Mouse (Mus musculus) embryonic facial prominence, embryonic 10.5 days (tissue): ENCODE measurements around the gene Bckdha. TPM values are rescaled to one million over a fixed set of nuclear protein-coding genes. Genes with fewer than 3 reads are reported as not detected.
A peak's percentile ranks its signal among the peaks of the same experiment; 100 is the strongest.

Experiments used
- DNase-seq: peaks from one replicate; pipeline ENCODE4 v3.0.0-alpha.2; 2017; ENCODE audit warnings: low spot score
- H3K27ac ChIP-seq: fragments of 300-500 bp; sonication (generic); replicated peaks from 2 replicates; pipeline ENCODE4 v1.5.1; 2016; ENCODE audit warnings: mild to moderate bottlenecking
- H3K27me3 ChIP-seq: fragments of 300-500 bp; sonication (generic); replicated peaks from 2 replicates; pipeline ENCODE4 v1.6.1; 2016; ENCODE audit warnings: low read depth, mild to moderate bottlenecking; ENCODE audit not compliant: poor library complexity, severe bottlenecking
- H3K36me3 ChIP-seq: fragments of 300-500 bp; sonication (generic); replicated peaks from 2 replicates; pipeline ENCODE4 v1.6.1; 2016; ENCODE audit warnings: mild to moderate bottlenecking, moderate library complexity
- H3K4me1 ChIP-seq: fragments of 300-500 bp; sonication (generic); 2 replicates; pipeline ENCODE4 v1.6.1; 2016
- H3K4me3 ChIP-seq: fragments of 300-500 bp; sonication (generic); 2 replicates; pipeline ENCODE4 v1.5.1; 2016; ENCODE audit warnings: mild to moderate bottlenecking, moderate library complexity
- H3K9me3 ChIP-seq: fragments of 300-500 bp; sonication (generic); 2 replicates; pipeline ENCODE4 v1.6.1; 2016; ENCODE audit warnings: mild to moderate bottlenecking
- WGBS: fragments of 180-500 bp; shearing (Covaris S2); methylation state at CpG from one replicate; pipeline ENCODE4 v1.1.7; 2016; 5-methylcytosine and 5-hydroxymethylcytosine counted together
- polyA plus RNA-seq: library from polyadenylated mRNA; unstranded; fragments of >200 nt; fragmentation: Nextera tagmentation; extraction: Ambion mirVana; gene quantifications from 2 replicates; pipeline ENCODE4 v1.2.1, GENCODE M21; 2016

Bckdha gene
- 54.9 and 59.2 TPM in 2 replicates for polyA plus RNA-seq

DNA sequence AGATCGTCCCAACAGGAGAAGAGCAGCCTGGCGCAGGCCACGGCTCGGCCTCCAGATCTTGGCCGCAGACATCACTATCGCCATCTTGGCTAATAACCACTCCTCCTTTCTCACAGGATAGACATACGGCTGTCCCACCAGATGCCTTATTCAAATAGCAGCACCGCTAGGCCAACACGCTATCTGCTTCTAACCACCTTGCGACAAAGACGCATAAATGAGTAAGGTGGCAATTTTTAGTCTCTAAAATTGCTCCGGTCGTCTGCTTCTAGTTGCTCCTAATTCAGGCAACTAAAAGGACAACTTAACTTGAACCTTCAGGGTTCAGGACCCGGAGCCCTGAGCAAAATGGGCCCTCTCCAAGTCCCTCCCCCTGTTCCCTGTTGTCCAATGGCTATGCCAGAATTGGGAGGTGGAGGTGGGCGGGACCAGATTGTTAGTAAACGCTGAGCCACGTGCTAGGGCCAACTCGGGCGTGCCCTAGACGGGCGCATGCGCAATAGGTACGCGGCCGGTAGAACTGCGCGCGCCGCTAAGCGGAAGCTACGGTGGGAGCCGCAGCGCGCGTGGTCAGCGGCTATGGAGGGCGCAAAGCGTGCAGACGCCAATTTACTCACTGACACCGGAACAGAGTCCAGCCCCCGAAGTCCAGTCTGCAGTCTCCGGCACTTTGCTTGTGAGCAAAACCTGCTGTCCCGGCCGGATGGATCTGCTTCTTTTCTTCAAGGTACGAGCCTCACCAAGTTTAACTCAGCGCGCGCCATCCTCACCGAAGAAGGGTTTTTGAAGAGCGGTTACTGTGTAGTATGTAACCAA, at the start of gene Bckdha, which contains the start of gene Exosc5:
TSS of gene Bckdha (minus strand) at position 325 of the 816 bp plus-strand sequence.
TSS of gene Exosc5 (plus strand) at position 508 of the 816 bp plus-strand sequence.
- Histone ChIP-seq H3K36me3 (peaks cover 27% of the 10 kb centered on the region), H3K27ac (peak within 1 kb of the TSS; percentile 93), H3K27me3 (no peaks in the 10 kb centered on the region), H3K9me3 (no peaks in the 10 kb centered on the region), H3K4me1 (peaks cover 24% of the 10 kb centered on the region), H3K4me3 (peak within 1 kb of the TSS; percentile 77)
- DNase-seq, result peak; percentile 99
- under 1% methylated on average over 50 of the region's 50 CpGs for WGBS

DNA sequence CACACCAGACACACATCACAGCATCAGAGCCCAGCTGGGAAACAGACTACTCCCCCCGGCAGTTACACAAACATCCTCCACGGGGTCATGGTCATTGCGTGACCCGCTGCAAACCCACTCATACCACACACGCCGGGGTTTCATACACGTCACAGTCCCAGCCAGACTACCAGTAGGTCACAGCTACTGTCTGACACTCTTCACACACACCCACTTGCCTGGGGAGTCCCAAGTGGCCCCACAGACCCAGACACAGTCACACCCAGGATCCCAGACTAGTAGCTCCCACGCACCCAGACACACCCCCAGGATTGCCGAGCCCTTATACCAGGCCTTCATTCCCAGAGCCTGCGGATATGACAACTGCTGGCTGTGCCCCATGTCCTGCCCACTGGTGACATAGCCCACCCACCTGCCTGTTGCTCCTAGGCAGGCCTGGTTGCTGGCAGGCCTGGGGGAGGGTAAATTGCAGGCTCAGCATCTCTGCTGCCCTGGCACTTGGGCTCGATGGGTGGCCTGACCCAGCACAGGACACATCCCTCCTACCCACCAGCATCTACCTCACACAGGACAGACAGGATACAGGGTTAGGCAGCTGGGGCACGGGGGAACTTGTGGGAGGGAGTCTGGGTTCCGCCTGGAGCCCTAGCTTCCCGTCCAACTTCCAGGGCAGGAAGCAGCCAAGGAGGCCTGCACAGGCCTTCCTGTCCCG, 49.0 kb upstream of the Bckdha start:
- H3K4me3 ChIP-seq, result 0 out of 2 replicates have a peak overlapping the region, but pooled peaks have one; percentile 8
- H3K27ac ChIP-seq, result peak overlapping the region; percentile 72
- no peak for DNase-seq
- H3K9me3 ChIP-seq, result no peaks in the 10 kb centered on the region
- H3K27me3 ChIP-seq, result peaks cover 30% of the 10 kb centered on the region
- H3K4me1 ChIP-seq, result peaks cover 80% of the 10 kb centered on the region
- H3K36me3 ChIP-seq, result peaks cover 9% of the 10 kb centered on the region
- 51% methylated on average over 15 of the region's 15 CpGs for WGBS

DNA sequence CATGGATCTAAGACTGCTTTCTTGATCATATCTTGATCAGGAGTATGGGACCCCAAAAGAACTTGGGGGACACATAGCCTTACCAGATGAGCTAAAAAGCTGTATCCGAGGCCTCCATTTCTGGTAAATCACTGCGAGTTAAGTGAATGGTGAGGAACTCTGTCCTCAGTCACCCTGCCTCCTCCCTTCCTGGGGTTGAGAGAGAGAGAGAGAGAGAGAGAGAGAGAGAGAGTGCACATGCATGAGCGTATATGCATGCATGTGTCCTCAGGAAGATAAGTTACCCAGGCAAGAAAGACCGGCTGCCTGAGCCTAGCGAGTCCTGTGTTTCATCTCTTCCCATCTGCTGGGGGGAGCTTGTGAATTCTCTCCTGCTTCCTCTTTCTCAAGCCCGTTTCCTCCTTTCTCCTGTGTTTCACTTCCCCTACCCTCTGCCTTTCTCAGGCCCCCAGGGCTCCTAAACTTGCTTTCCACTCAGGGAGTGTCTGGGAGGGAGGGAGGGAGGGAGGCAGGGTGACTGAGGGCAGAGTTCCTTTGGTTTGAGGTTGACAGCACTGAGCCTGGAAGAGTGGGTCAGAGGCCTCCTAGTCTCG, 47.9 kb upstream of the Bckdha start:
- WGBS, result 52% methylated on average over 7 of the region's 7 CpGs
- Histone ChIP-seq H3K36me3 (0 out of 2 replicates have a peak, but pooled peaks cover 1% of the 10 kb centered on the region), H3K9me3 (peaks cover 7% of the 10 kb centered on the region), H3K4me1 (peaks cover 69% of the 10 kb centered on the region), H3K27ac (no peak overlapping the region), H3K27me3 (peaks cover 30% of the 10 kb centered on the region), H3K4me3 (no peak overlapping the region)
- DNase-seq, result no peak

DNA sequence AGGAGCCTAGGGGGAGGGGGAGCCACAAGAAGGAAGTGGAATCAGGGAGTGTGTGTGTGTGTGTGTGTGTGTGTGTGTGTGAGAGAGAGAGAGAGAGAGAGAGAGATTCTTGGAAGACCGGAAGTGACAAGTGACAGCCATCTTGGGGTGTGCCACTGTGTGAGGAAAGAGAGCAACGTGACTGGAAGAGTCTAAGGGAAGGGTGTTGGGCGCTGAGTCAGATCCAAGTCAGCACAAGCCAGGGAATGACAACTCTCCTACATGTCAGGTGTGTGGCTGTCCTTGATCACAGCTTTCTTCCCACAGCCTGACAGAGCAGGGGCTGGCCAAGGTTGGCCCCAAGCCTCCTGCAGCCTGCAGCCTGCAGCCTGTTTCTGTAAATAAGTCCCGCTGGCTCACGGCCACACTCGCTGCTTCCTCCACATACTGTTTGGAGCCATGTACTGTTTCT, 47.0 kb upstream of the Bckdha start:
- H3K27me3 ChIP-seq, result peaks cover 30% of the 10 kb centered on the region
- DNase-seq, result no peak
- H3K9me3 ChIP-seq, result peaks cover 16% of the 10 kb centered on the region
- no peak overlapping the region for H3K4me3 ChIP-seq
- H3K27ac ChIP-seq, result no peak overlapping the region; the same call in 1 of the 2 replicates
- peaks cover 61% of the 10 kb centered on the region for H3K4me1 ChIP-seq
- WGBS, result 63% methylated on average over 6 of the region's 6 CpGs
- no peaks in the 10 kb centered on the region for H3K36me3 ChIP-seq

DNA sequence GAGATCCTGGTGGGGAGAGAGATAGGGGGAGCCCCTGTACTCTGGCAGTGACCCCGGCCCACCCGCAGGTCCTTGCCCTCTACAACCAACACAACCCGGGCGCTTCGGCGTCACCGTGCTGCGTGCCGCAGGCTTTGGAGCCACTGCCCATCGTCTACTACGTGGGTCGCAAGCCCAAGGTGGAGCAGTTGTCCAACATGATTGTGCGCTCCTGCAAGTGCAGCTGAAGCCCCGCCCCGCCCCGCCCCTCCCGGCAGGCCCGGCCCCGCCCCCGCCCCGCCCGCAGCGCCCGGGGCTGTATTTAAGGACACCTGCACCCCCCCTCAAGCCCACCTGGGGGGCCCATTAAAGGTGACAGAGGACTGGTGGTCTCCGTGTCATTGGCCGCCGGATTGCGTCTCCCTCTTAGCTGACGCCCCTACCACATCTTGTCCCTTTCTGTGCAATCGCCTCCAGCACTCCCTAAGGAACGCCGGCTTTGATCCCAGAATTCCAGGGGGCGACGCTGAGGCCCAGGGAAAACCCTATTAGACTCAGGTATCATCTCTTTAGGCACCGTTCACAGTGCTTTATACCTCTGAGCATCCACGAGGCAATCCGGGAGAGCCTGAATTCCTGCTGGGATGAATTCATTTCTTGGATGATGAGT, 46.1 kb upstream of the Bckdha start:
- peaks cover 30% of the 10 kb centered on the region for H3K27me3 ChIP-seq
- H3K4me3 ChIP-seq, result peak overlapping the region; percentile 57
- H3K9me3 ChIP-seq, result peaks cover 21% of the 10 kb centered on the region
- peak overlapping the region; percentile 48; the same call in 1 of the 2 replicates for H3K27ac ChIP-seq
- peak; percentile 60 for DNase-seq
- WGBS, result 3% methylated on average over 37 of the region's 37 CpGs
- peaks cover 51% of the 10 kb centered on the region for H3K4me1 ChIP-seq
- H3K36me3 ChIP-seq, result no peaks in the 10 kb centered on the region

DNA sequence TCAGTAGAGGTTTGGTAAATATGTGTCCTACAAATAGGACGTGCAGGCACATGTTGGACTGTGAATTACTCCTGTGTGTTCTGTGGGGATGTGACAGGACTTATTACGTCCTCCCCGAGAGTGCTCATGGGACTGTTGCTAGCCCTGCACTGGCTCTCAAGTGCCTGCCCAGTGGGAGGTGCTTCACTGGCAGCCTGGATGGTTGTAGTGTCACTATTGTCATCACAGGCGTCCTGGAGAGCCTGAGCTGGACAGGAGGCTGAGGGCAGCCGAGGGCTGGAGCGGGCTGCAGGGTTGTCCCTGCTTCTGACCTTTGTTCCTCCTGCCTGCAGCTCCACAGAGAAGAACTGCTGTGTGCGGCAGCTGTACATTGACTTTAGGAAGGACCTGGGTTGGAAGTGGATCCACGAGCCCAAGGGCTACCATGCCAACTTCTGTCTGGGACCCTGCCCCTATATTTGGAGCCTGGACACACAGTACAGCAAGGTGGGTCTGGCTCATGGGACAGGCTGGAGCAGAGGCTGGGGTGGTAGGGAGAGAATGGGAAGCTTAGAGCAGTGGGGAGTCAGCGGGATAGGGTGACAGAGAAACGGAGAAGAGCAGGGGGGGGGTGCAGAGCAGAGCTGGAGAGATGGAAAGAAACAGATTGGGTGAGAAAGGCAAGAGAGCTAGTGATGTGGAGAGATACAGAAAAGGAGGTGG, 45.2 kb upstream of the Bckdha start:
- H3K27me3 ChIP-seq, result peaks cover 30% of the 10 kb centered on the region
- peaks cover 21% of the 10 kb centered on the region for H3K9me3 ChIP-seq
- H3K4me1 ChIP-seq, result peaks cover 47% of the 10 kb centered on the region
- no peak overlapping the region for H3K27ac ChIP-seq
- no peak for DNase-seq
- H3K4me3 ChIP-seq, result peak overlapping the region; percentile 57
- 20% methylated on average over 10 of the region's 10 CpGs for WGBS
- no peaks in the 10 kb centered on the region for H3K36me3 ChIP-seq

DNA sequence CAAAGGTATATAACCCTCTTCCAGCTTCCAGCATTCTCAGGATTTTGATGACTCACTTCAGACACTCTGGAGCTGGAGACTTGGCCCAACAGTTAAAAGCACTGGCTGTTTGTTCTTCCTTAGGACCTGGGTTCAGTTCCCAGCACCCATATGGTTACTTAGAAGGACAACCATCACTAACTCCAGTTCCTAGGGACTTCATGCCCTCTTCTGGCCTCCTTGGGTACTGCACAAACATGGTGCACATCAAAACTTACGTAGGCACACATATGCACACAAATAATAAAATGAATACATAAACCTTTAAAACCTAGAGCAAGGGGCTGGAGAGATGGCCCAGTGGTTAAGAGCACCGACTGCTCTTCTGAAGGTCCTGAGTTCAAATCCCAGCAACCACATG, 43.6 kb upstream of the Bckdha start:
- H3K27me3 ChIP-seq, result peaks cover 30% of the 10 kb centered on the region
- DNase-seq, result no peak
- H3K36me3 ChIP-seq, result no peaks in the 10 kb centered on the region
- no peak overlapping the region for H3K4me3 ChIP-seq
- H3K4me1 ChIP-seq, result peaks cover 34% of the 10 kb centered on the region
- H3K27ac ChIP-seq, result no peak overlapping the region
- WGBS, result 90% methylated on average over 2 of the region's 2 CpGs
- peaks cover 21% of the 10 kb centered on the region for H3K9me3 ChIP-seq

DNA sequence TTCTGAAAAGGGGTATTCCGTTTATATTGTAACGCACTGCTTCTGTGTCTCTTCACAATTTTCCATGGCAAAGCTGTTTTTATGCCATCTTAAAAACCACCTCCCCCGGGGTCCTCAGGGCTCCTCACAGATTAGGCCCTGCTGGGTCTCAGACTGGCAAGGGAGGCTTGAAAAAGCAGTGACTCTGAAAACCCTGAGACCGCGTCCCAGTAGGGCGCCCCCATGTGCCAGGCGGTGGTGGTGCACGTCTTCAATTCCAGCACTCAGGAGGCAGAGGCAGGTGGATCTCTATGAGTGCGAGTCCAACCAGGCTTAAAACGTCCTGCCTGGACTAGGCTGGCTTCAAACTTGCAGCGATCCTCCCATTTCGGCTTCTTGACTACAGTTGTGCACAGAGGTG, 42.0 kb upstream of the Bckdha start:
- 73% methylated on average over 12 of the region's 12 CpGs for WGBS
- Histone ChIP-seq H3K36me3 (no peaks in the 10 kb centered on the region), H3K27ac (no peak overlapping the region), H3K4me3 (no peak overlapping the region), H3K4me1 (peaks cover 21% of the 10 kb centered on the region), H3K27me3 (peaks cover 29% of the 10 kb centered on the region), H3K9me3 (peaks cover 21% of the 10 kb centered on the region)
- no peak for DNase-seq

DNA sequence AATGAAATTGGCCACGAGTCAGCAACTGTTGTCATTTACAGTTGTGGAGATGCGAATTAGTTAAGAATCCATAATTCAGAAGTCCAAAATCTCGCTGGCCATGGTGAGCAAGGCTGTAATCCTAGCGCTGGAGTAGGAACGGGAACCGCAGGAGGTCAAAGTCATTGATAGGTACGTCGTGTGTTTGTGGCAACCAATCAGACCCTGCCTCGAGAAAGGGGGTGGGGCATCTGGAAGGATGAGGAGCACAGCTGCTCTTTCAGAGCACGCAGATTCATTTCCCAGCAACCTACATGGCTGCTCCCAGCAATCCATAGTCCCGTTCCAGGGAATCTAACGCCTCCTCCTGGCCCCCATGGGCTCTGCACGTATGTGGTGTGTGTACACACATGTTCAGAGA, 41.1 kb upstream of the Bckdha start:
- DNase-seq, result no peak
- no peak overlapping the region for H3K27ac ChIP-seq
- H3K27me3 ChIP-seq, result peaks cover 21% of the 10 kb centered on the region
- peaks cover 21% of the 10 kb centered on the region for H3K9me3 ChIP-seq
- WGBS, result 52% methylated on average over 13 of the region's 13 CpGs
- H3K36me3 ChIP-seq, result no peaks in the 10 kb centered on the region
- peaks cover 16% of the 10 kb centered on the region for H3K4me1 ChIP-seq
- H3K4me3 ChIP-seq, result no peak overlapping the region

DNA sequence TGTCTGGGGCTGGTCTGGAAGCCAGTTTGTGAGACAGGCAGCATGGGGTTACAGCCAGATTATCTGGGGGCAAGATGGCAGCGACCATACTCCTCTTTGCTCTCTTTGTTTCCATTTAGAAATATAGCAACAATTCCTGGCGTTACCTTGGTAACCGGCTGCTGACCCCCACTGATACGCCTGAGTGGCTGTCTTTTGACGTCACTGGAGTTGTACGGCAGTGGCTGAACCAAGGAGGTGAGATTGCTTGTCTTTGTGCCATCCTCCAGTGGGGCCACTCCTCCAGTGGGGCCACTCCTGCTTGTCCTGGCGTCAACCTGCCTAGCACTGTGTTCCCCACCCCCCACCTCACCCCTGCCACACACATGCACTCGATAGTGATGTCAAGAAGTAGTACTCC, 35.3 kb upstream of the Bckdha start:
- no peaks in the 10 kb centered on the region for H3K36me3 ChIP-seq
- H3K9me3 ChIP-seq, result no peaks in the 10 kb centered on the region
- WGBS, result 64% methylated on average over 8 of the region's 8 CpGs
- peaks cover 34% of the 10 kb centered on the region for H3K27me3 ChIP-seq
- no peak for DNase-seq
- H3K4me1 ChIP-seq, result peaks cover 14% of the 10 kb centered on the region
- H3K27ac ChIP-seq, result no peak overlapping the region
- no peak overlapping the region for H3K4me3 ChIP-seq

DNA sequence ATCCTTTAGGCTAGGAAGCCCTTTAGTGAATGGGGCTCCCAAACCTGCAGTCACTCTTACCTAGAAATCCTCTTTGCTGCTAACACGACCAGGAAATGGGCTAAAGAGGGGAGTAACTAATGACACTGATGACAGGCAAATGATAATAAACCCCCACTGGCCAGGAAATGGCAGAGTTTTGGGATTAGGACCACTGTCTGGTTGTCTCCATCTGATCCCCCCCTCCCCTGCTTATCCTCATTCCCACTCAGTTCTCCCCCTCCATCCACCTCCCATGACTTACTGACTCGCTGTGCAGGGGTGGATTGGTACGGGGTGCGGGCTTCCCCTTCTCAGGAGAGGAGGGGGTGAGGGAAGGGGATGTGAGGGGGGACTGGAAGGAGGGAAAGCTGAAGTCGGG, 31.3 kb upstream of the Bckdha start:
- H3K9me3 ChIP-seq, result no peaks in the 10 kb centered on the region
- DNase-seq, result no peak
- peaks cover 71% of the 10 kb centered on the region for H3K27me3 ChIP-seq
- H3K27ac ChIP-seq, result no peak overlapping the region
- 0 out of 2 replicates have a peak, but pooled peaks cover 3% of the 10 kb centered on the region for H3K36me3 ChIP-seq
- H3K4me1 ChIP-seq, result peaks cover 52% of the 10 kb centered on the region
- peak overlapping the region; percentile 67 for H3K4me3 ChIP-seq
- 33% methylated on average over 5 of the region's 5 CpGs for WGBS
